Mouse (Mus musculus) liver, embryonic 13.5 days (tissue): ENCODE data around the gene Lpar1. TPM values are rescaled to one million over a fixed set of nuclear protein-coding genes. Genes with fewer than 3 reads are reported as not detected.
"Not testable (repeated sequence)": the region's sequence is repeated elsewhere in the genome, so short reads cannot be mapped to it uniquely, and the experiment has no call there.

Source experiments
- ATAC-seq: fragments of 200-750 bp; cut with Nextera tagmentation; 2 replicates; pipeline ENCODE4 v1.8.0; 2017; ENCODE audit warnings: low read depth, mild to moderate bottlenecking, moderate number of reproducible peaks, moderate library complexity
- DNase-seq: peaks from one replicate; pipeline ENCODE4 v3.0.0; 2022
- H3K27ac ChIP-seq: fragments of 300-500 bp; sonication (generic); 2 replicates; pipeline ENCODE4 v1.5.1; 2015; ENCODE audit warnings: moderate library complexity, mild to moderate bottlenecking, inconsistent platforms
- H3K27me3 ChIP-seq: fragments of 300-500 bp; sonication (generic); 2 replicates; pipeline ENCODE4 v1.6.1; 2015; ENCODE audit warnings: mild to moderate bottlenecking, inconsistent platforms
- H3K36me3 ChIP-seq: fragments of 300-500 bp; sonication (generic); 2 replicates; pipeline ENCODE4 v1.6.1; 2015; ENCODE audit warnings: mild to moderate bottlenecking, inconsistent platforms
- H3K4me1 ChIP-seq: fragments of 300-500 bp; sonication (generic); replicated peaks from 2 replicates; pipeline ENCODE4 v1.6.1; 2015; ENCODE audit warnings: inconsistent platforms
- H3K4me2 ChIP-seq: fragments of 300-500 bp; sonication (generic); 2 replicates; pipeline ENCODE4 v1.6.1; 2015; ENCODE audit warnings: inconsistent platforms, mild to moderate bottlenecking, moderate library complexity
- H3K4me3 ChIP-seq: fragments of 300-500 bp; sonication (generic); replicated peaks from 2 replicates; pipeline ENCODE4 v1.5.1; 2015; ENCODE audit warnings: mild to moderate bottlenecking, inconsistent platforms
- H3K9ac ChIP-seq: fragments of 300-500 bp; sonication (generic); 2 replicates; pipeline ENCODE4 v1.6.1; 2015; ENCODE audit warnings: mild to moderate bottlenecking, inconsistent platforms
- H3K9me3 ChIP-seq: fragments of 300-500 bp; sonication (generic); replicated peaks from 2 replicates; pipeline ENCODE4 v1.6.1; 2016; ENCODE audit warnings: inconsistent platforms
- WGBS: fragments of 180-500 bp; shearing (Covaris S2); methylation state at CpG from one replicate; pipeline ENCODE4 v1.1.7; 2015; ENCODE audit not compliant: insufficient replicate concordance; 5-methylcytosine and 5-hydroxymethylcytosine counted together
- polyA plus RNA-seq: library from polyadenylated mRNA; unstranded; fragments of >200 nt; fragmentation: Nextera tagmentation; extraction: Ambion mirVana; gene quantifications from 2 replicates; pipeline ENCODE4 v1.2.1, GENCODE M21; 2015

Gene Lpar1
- polyA plus RNA-seq, 1 experiment from 2014 or later = 4.5 TPM

DNA sequence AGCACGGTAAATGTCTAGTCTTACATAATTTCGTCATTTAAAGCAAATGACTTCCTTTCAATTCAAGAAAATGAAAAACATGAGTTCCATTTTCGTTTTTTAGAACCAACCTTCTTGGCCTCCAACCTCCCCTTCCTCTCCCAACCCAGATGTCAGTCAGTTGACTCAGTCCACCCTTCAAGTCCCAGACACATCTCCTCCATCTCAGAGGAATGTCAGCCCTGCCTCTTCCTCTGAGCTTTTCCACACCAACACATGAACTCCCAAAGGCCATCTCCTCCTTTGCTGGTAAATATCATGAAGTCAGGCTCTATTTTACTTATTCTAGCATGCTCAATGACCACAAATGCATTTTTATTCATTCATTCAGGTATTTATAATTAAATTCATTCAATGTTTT lies 10.5 kb downstream of the Lpar1 start:
- ATAC-seq (no peak), DNase-seq (no peak)
- no peaks in the 10 kb centered on the region for H3K9me3 ChIP-seq
- H3K27ac ChIP-seq = no peak overlapping the region
- no peak overlapping the region for H3K4me2 ChIP-seq
- H3K27me3 ChIP-seq = no peaks in the 10 kb centered on the region
- H3K4me3 ChIP-seq = no peak overlapping the region
- no peak overlapping the region for H3K9ac ChIP-seq
- H3K36me3 ChIP-seq = no peaks in the 10 kb centered on the region
- peaks cover 10% of the 10 kb centered on the region for H3K4me1 ChIP-seq
- 57% methylated on average over 3 of the region's 3 CpGs for WGBS

DNA sequence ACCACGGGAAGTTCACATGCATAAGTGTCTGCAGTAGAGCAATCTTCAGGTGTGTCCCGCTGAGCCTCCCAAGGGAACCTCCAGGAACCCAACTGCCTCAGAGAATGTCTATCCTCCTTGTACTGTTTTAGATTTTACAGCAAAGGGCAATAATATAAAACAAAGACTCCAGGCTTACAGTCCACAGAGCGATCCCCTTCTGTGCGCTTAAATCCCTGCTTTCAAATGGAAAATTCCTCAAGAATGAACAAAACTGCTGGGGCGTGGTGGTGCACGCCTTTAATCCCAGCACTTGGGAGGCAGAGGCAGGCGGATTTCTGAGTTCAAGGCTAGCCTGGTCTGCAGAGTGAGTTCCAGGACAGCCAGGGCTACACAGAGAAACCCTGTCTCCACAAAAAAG lies 11.0 kb downstream of the Lpar1 start:
- H3K4me3 ChIP-seq, H3K27me3 ChIP-seq, DNase-seq, H3K4me2 ChIP-seq, H3K27ac ChIP-seq, ATAC-seq, H3K36me3 ChIP-seq, H3K9ac ChIP-seq, H3K9me3 ChIP-seq: not testable (repeated sequence)
- peaks cover 10% of the 10 kb centered on the region for H3K4me1 ChIP-seq
- 72% methylated on average over 7 of the region's 7 CpGs for WGBS

DNA sequence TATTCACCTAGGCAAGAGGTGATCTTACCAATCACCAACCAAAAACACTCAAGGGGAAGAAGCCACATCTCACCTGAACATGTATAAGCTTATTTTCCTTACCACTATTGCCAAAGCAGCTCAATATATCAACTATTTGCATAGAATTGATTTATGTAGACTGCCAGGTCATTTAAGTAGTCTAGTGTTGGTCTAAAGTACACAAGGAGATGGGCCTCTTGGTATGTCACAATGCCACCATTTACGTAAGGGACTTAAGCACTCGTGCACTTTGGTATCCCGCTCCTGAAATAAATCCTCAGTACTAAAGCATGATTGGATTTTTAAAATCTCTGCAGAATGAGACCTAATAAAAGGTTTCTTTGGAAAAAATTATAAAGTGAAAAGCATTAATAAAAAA lies 12.9 kb downstream of the Lpar1 start:
- no peak overlapping the region for H3K4me3 ChIP-seq
- no peaks in the 10 kb centered on the region for H3K36me3 ChIP-seq
- no peak for ATAC-seq
- no peak overlapping the region for H3K4me2 ChIP-seq
- H3K9ac ChIP-seq = no peak overlapping the region
- peaks cover 2% of the 10 kb centered on the region; the same call in 1 of the 2 replicates for H3K4me1 ChIP-seq
- H3K9me3 ChIP-seq = no peaks in the 10 kb centered on the region
- no peak for DNase-seq
- 76% methylated on average over 3 of the region's 3 CpGs for WGBS
- no peak overlapping the region for H3K27ac ChIP-seq
- H3K27me3 ChIP-seq = no peaks in the 10 kb centered on the region

DNA sequence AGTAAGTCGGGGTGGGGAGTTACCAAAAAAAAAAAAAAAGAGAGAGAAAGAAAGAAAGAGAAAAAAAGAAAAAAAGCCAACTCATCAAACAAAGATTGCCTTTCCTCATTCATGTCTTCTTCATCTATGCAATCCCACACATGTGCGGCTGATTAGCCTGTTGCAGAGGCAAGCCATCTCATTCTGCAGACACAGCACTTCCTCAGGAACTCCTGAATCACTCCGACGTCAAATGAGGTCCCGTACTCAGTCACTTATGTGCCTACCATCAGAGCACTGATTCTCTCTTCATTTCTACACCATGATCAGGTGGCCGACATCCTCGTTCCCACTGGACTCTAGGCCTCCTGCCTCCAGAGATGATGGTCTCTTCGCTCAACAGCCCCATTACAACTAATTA lies 13.3 kb downstream of the Lpar1 start:
- H3K4me1 ChIP-seq = no peaks in the 10 kb centered on the region
- DNase-seq = no peak
- H3K27me3 ChIP-seq = no peaks in the 10 kb centered on the region
- H3K4me3 ChIP-seq = no peak overlapping the region
- 56% methylated on average over 8 of the region's 8 CpGs for WGBS
- H3K9me3 ChIP-seq = no peaks in the 10 kb centered on the region
- no peak overlapping the region for H3K4me2 ChIP-seq
- H3K36me3 ChIP-seq = no peaks in the 10 kb centered on the region
- H3K9ac ChIP-seq = no peak overlapping the region
- no peak for ATAC-seq
- no peak overlapping the region for H3K27ac ChIP-seq

DNA sequence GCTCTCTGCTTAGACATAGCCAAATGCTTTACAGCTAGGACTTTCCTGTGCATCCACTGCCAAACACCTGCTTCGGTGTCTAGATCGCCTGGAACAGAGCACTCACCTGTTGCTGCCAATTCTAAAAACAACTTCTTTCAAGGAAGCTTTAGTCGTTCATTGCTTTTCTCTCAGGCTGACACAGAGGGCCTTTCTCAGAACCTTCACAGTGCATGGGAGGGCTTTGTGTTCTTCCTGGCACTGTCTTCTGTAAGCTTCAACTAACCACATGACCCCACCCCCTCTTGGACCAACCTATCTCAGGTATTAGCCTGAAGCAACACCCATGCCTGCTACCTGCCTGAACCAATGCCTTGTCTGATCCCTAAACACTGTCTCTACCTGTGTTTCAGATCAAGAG lies 15.0 kb downstream of the Lpar1 start:
- Histone ChIP-seq H3K27me3 (no peaks in the 10 kb centered on the region), H3K36me3 (no peaks in the 10 kb centered on the region), H3K4me2 (no peak overlapping the region), H3K4me3 (no peak overlapping the region), H3K4me1 (no peaks in the 10 kb centered on the region), H3K9ac (no peak overlapping the region), H3K9me3 (no peaks in the 10 kb centered on the region), H3K27ac (no peak overlapping the region)
- WGBS = 75% methylated on average over 3 of the region's 3 CpGs
- DNase-seq (no peak), ATAC-seq (no peak)

DNA sequence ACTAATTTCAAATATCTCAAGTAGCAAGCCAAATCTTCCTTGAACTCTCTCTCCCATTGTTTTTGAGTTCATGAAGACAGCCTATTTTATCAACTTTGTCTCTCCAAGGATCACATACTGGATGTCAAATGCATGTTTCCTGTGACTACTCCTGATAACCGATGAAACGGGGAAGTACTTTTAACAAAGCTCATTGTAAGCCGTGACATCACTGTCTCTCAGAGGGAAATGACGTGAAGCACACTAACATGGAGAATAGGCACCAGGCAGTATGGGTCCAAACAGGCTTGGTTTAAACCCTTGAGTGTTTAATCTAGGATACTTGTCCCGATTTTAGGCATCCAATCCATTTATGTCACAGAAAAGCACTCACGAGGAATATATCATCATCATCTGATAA lies 17.9 kb downstream of the Lpar1 start:
- Histone ChIP-seq H3K27ac (no peak overlapping the region), H3K4me3 (no peak overlapping the region), H3K4me1 (no peaks in the 10 kb centered on the region), H3K36me3 (no peaks in the 10 kb centered on the region), H3K9ac (no peak overlapping the region), H3K4me2 (no peak overlapping the region), H3K27me3 (no peaks in the 10 kb centered on the region), H3K9me3 (no peaks in the 10 kb centered on the region)
- WGBS = 42% methylated on average over 6 of the region's 6 CpGs
- no peak for DNase-seq
- no peak for ATAC-seq

DNA sequence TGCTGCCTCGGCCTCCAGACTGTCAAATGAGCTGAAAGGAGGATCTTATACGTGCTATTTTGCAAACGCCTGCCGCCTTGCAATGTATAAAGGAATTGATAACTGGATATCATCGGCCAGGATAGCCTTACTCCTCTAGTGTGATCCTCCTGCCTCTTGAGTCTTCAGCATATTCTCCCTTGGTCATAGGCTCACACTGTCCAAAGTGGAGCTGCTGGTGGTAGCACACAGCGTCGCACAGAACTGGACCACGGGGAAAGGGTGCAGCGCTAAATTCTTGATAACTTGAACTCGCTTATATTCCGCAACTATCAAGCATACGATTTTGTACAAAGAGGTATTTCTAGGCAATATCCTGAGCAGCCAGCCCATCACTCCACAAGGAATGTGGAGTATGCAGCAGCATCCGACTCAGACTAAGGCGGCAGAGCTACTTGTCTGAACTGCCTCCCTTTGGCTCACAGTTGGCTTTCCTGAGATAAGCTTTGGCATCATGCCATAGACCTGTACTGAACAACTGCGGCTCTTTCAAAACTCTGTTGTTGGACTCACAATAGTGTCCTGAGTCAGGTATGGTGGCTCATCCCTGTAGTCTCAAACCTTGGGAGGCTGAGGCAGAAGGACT lies 18.9 kb downstream of the Lpar1 start:
- Histone ChIP-seq H3K27me3 (no peaks in the 10 kb centered on the region), H3K4me2 (no peak overlapping the region), H3K27ac (no peak overlapping the region), H3K4me1 (no peaks in the 10 kb centered on the region), H3K9me3 (no peaks in the 10 kb centered on the region), H3K36me3 (no peaks in the 10 kb centered on the region), H3K4me3 (no peak overlapping the region), H3K9ac (no peak overlapping the region)
- DNase-seq (no peak), ATAC-seq (no peak)
- WGBS = 76% methylated on average over 15 of the region's 15 CpGs

DNA sequence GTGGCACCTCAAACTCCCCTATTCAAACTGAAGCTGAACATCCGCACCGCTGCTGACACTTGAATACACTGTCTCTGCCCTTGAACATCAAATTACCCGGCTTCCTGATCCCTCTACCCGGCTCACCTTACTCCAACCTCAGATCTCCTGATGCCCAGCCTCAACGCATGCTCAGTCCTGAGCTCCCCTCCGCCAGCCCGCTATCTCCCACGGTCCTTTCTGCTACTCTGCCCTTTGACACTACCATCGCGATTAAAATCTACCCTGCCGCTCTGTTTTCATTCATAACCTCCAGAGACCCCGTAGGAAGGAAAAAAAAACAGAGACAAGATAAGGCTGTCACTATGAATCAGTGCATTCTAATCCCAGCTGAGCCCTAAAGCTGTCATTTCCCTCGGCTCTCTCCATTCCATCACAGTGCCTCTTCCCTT lies 19.5 kb downstream of the Lpar1 start:
- 53% methylated on average over 13 of the region's 13 CpGs for WGBS

DNA sequence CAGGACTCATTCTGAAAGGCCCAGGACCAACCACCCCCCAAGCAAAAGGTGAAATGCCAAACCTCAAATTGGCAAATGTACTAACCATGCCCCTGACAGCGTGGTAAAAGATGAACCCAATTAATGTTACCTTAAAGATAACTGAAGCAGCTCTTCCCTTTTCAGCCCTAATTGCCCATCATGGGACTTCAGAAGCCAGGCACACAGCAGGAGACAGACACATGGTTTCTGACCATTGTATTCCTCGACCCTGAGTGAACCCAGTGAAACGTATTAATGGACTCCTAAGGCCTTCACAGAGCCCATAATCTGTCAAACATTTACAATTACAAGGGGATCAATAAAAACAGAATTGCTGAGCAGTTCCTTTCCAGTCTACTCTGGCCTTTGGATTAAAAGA lies 20.2 kb downstream of the Lpar1 start:
- Histone ChIP-seq H3K4me3 (no peak overlapping the region), H3K4me1 (no peaks in the 10 kb centered on the region), H3K36me3 (no peaks in the 10 kb centered on the region), H3K9ac (no peak overlapping the region), H3K27me3 (no peaks in the 10 kb centered on the region), H3K27ac (no peak overlapping the region), H3K9me3 (no peaks in the 10 kb centered on the region), H3K4me2 (no peak overlapping the region)
- ATAC-seq (no peak), DNase-seq (no peak)
- 55% methylated on average over 3 of the region's 3 CpGs for WGBS

More for the DNA sequence above, 19.5 kb downstream of the Lpar1 start:
- Histone ChIP-seq H3K4me3 (no peak overlapping the region), H3K4me1 (no peaks in the 10 kb centered on the region), H3K27ac (no peak overlapping the region), H3K9ac (no peak overlapping the region), H3K36me3 (no peaks in the 10 kb centered on the region), H3K4me2 (no peak overlapping the region), H3K27me3 (no peaks in the 10 kb centered on the region), H3K9me3 (no peaks in the 10 kb centered on the region)
- no peak for DNase-seq
- no peak for ATAC-seq

DNA sequence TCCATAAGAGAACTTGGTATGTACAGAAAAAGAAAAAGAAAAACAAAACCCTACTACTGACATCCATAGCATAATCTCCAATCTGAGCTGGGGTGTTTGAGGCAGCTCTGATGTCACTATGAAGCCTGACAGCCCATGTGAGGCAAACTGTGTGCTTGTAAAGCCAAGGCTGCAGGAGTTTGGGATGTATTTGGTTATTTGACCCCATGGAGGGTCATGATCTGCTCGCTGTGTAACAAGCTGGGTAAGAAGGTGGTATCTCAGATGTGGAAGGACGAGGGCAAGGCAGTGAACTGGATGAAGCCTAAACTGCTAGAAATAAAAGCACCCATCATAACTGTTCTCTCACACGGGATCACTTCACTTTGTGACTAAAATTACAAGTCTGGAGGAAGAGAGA lies 21.4 kb downstream of the Lpar1 start:
- H3K27ac ChIP-seq = no peak overlapping the region
- H3K9me3 ChIP-seq = no peaks in the 10 kb centered on the region
- H3K9ac ChIP-seq = no peak overlapping the region
- WGBS = 45% methylated on average over 3 of the region's 3 CpGs
- DNase-seq (no peak), ATAC-seq (no peak)
- no peak overlapping the region for H3K4me2 ChIP-seq
- no peaks in the 10 kb centered on the region for H3K4me1 ChIP-seq
- H3K36me3 ChIP-seq = no peaks in the 10 kb centered on the region
- no peak overlapping the region for H3K4me3 ChIP-seq
- H3K27me3 ChIP-seq = no peaks in the 10 kb centered on the region

DNA sequence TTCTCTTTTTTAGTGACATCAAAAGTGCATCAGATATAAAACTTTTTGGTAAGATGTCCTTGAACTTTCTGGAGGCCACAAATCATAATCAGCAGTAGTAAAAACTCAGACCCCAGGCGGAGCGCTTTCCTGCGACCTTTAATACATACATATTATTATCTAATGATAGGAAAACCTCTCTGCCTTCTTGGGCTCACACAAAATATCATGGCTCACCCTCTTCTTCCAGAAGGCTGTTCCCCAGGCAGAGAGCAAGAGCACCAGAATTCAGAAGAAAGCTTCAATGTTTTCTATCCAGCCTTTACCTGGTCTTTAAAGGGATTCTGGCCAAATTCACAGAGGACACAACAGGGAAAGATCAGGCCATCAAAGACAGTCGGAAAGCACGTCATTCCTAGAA lies 23.0 kb downstream of the Lpar1 start:
- no peak overlapping the region for H3K4me3 ChIP-seq
- no peaks in the 10 kb centered on the region for H3K27me3 ChIP-seq
- ATAC-seq = no peak
- no peaks in the 10 kb centered on the region for H3K4me1 ChIP-seq
- no peak for DNase-seq
- no peak overlapping the region for H3K9ac ChIP-seq
- no peak overlapping the region for H3K27ac ChIP-seq
- no peak overlapping the region for H3K4me2 ChIP-seq
- no peaks in the 10 kb centered on the region for H3K9me3 ChIP-seq
- no peaks in the 10 kb centered on the region for H3K36me3 ChIP-seq
- 75% methylated on average over 5 of the region's 5 CpGs for WGBS

DNA sequence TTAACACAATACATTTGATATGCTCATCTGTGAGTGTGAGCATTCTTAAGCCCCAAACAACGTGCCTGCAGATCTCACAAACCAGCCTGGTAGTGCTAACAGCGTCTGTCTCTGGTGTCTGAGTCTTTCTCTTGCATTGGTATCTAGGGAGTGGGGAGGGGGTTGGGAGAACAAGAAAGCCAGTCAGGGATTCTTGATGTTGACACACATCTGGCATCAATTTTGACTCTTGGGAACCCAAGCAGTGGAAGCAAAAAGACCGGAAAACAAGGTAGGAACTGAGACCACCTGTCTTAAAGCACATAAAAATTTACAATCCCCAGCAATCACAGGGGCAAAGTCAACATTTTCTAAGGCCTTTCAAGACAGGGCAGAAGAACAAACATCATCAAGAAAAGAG lies 23.4 kb downstream of the Lpar1 start:
- H3K9ac ChIP-seq = no peak overlapping the region
- H3K36me3 ChIP-seq = no peaks in the 10 kb centered on the region
- H3K27ac ChIP-seq = no peak overlapping the region
- 52% methylated on average over 3 of the region's 3 CpGs for WGBS
- no peak for ATAC-seq
- DNase-seq = no peak
- H3K9me3 ChIP-seq = no peaks in the 10 kb centered on the region
- H3K4me3 ChIP-seq = no peak overlapping the region
- H3K4me1 ChIP-seq = no peaks in the 10 kb centered on the region
- no peaks in the 10 kb centered on the region for H3K27me3 ChIP-seq
- no peak overlapping the region for H3K4me2 ChIP-seq
